ENCODE assay signal across 20 mouse cellular contexts in the genomic region with DNA sequence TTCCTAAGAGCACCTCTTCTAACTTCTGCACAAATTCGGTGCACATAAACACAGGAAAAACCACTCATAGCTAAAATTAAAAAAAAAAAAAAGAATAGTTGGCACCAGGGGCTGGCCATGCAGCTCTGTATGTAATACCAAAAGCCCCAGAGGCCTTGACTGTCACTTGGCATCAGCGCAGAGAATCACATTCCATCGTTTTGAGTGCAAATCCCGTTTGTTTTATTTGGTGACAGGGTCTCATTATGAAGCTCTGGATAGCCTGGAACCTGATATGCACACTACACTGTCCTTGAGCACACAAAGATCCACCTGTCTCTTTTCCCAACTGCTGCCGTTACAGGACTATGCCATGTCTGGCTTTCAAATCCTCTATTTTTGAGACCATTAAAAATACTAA. TPM values are rescaled to one million over a fixed set of nuclear protein-coding genes. Genes with fewer than 3 reads are reported as not detected.
A peak's percentile ranks its signal among the peaks of the same experiment; 100 is the strongest.
DNase-seq lines count a peak whose midpoint lies in the region; ATAC-seq and TF ChIP-seq lines count a peak whose summit lies in the region.
"Had no signal": no experiment of that assay in that cellular context is flagged by ENCODE, and none has a peak within 500 bp of the region (broad histone marks: within the 10 kb centered on the region; RNA-seq: fewer than 3 reads in every experiment).

No protein-coding gene starts in this region.

- H3K4me1 ChIP-seq in cerebellum, adult 2 months (ENCODE audit: control insufficient read depth, insufficient read depth, low read length), result peaks cover 6% of the 10 kb centered on the region
- no peaks in the 10 kb centered on the region for H3K4me1 ChIP-seq in hindbrain, postnatal 0 days (ENCODE audit: insufficient read depth, low read length)
- H3K4me1 ChIP-seq in neural tube, embryonic 15.5 days, result peaks cover 37% of the 10 kb centered on the region

- DNase-seq in cerebellum, adult 2 months, result no peak
- no peak for DNase-seq in cerebellum, adult 11 months
- DNase-seq in layer of hippocampus, adult 2 months (ENCODE audit: low spot score in 2 of 2), result no peak
- no peak for DNase-seq in layer of hippocampus, postnatal 14 days (ENCODE audit: low spot score in 2 of 2)
- DNase-seq in hindbrain, postnatal 0 days (ENCODE audit: low spot score), result no peak
- DNase-seq in B cell, adult 2 months, result no peak
- DNase-seq in spleen, postnatal 10 days (ENCODE audit: low spot score in 2 of 2), result no peak
- DNase-seq: adrenal gland, postnatal 10 days; cerebellum, postnatal 36 days; gastrocnemius, adult 2 months; heart, adult 18-20 months; layer of hippocampus, adult 9-11 months; lung, adult 2 months; lung, postnatal 4 days had no signal

- H3K9me3 ChIP-seq in hindbrain, postnatal 0 days (ENCODE audit: low read length), result no peaks in the 10 kb centered on the region
- H3K9me3 ChIP-seq in neural tube, embryonic 15.5 days (replicated peaks), result no peaks in the 10 kb centered on the region
- H3K9me3 ChIP-seq: embryonic facial prominence, embryonic 12.5 days had no signal

- H3K4me3 ChIP-seq in cerebellum, adult 2 months (replicated peaks; ENCODE audit: insufficient read depth, low read depth, low read length), result no peak overlapping the region
- H3K4me3 ChIP-seq in layer of hippocampus, adult 2 months, result no peak overlapping the region
- H3K4me3 ChIP-seq in hindbrain, postnatal 0 days (ENCODE audit: low read length), result no peak overlapping the region
- 0 out of 2 replicates have a peak overlapping the region, but pooled peaks have one; percentile 57 for H3K4me3 ChIP-seq in neural tube, embryonic 15.5 days (replicated peaks)
- H3K4me3 ChIP-seq: embryonic facial prominence, embryonic 12.5 days; gastrocnemius, adult 2 months had no signal

- TF ChIP-seq POLR2A in cerebellum, adult 2 months (IDR thresholded peaks at IDR 0.05; ENCODE audit: borderline replicate concordance, insufficient read depth, low read length), result no peak

- H3K27me3 ChIP-seq in cerebellum, adult 2 months (ENCODE audit: control insufficient read depth, insufficient read depth, low read length), result no peaks in the 10 kb centered on the region
- H3K27me3 ChIP-seq in hindbrain, postnatal 0 days (ENCODE audit: insufficient read depth, low read length), result no peaks in the 10 kb centered on the region
- H3K27me3 ChIP-seq in neural tube, embryonic 15.5 days (replicated peaks), result no peaks in the 10 kb centered on the region

- ATAC-seq in hindbrain, postnatal 0 days, result no peak
- ATAC-seq in neural tube, embryonic 15.5 days (ENCODE audit: low FRiP score), result no peak
- ATAC-seq: inflammation-experienced regulatory T-cells, adult 6 months had no signal

- H3K9ac ChIP-seq in hindbrain, postnatal 0 days (replicated peaks; ENCODE audit: low read length), result no peak overlapping the region
- peak overlapping the region; percentile 89 for H3K9ac ChIP-seq in neural tube, embryonic 15.5 days (replicated peaks)
- H3K9ac ChIP-seq: embryonic facial prominence, embryonic 12.5 days had no signal

- no peaks in the 10 kb centered on the region for H3K36me3 ChIP-seq in hindbrain, postnatal 0 days (ENCODE audit: insufficient read depth, low read length)
- no peaks in the 10 kb centered on the region for H3K36me3 ChIP-seq in neural tube, embryonic 15.5 days
- H3K36me3 ChIP-seq: embryonic facial prominence, embryonic 12.5 days had no signal

- WGBS in cerebellum, adult 2 months, result 33% methylated on average over 5 of the region's 5 CpGs
- 38% methylated on average over 5 of the region's 5 CpGs for WGBS in hindbrain, postnatal 0 days
- 50% methylated on average over 5 of the region's 5 CpGs for WGBS in neural tube, embryonic 15.5 days

- H3K27ac ChIP-seq in cerebellum, adult 2 months (ENCODE audit: insufficient read depth, low read length), result peak overlapping the region; percentile 49; the same call in 1 of the 2 replicates
- peak overlapping the region; percentile 98; the same call in 1 of the 2 replicates for H3K27ac ChIP-seq in layer of hippocampus, adult 2 months
- peak overlapping the region; percentile 97 for H3K27ac ChIP-seq in hindbrain, postnatal 0 days
- H3K27ac ChIP-seq in neural tube, embryonic 15.5 days (replicated peaks), result peak overlapping the region; percentile 98
- H3K27ac ChIP-seq: embryonic facial prominence, embryonic 12.5 days; gastrocnemius, adult 2 months; kidney, postnatal 0 days had no signal

- no peak for TF ChIP-seq CTCF in cerebellum, adult 2 months (IDR thresholded peaks at IDR 0.05; ENCODE audit: borderline replicate concordance, insufficient read depth, low read depth, low read length)
- no peak for TF ChIP-seq CTCF in layer of hippocampus, adult 2 months (conservative IDR thresholded peaks at IDR 0.05)
- no peak for TF ChIP-seq CTCF in hindbrain, postnatal 0 days (IDR thresholded peaks at IDR 0.05; ENCODE audit: low read depth)

- peak overlapping the region; percentile 68 for H3K4me2 ChIP-seq in hindbrain, postnatal 0 days (ENCODE audit: low read depth, low read length)
- H3K4me2 ChIP-seq in neural tube, embryonic 15.5 days, result peak overlapping the region; percentile 63
- H3K4me2 ChIP-seq: embryonic facial prominence, embryonic 12.5 days had no signal

RNA-seq across cellular contexts. Expression of a gene that starts 2.5 kb away (rescaled TPM):
- polyA plus RNA-seq in cerebellum, adult 2 months (2012; rRNA removed), result 154 and 186 TPM in 2 replicates
- 100 to 1,000 TPM in 1 of 2 experiments, 10 to 100 TPM in 1; 91.3 to 103 TPM for total RNA-seq in layer of hippocampus, adult 2 months (2021)
- 100 to 1,000 TPM; 117 to 123 TPM for total RNA-seq in layer of hippocampus, postnatal 14 days (2021)
- 625 and 1,276 TPM in 2 replicates for total RNA-seq in hindbrain, postnatal 0 days (2014; rRNA removed)
- 103 and 109 TPM in 2 replicates for polyA plus RNA-seq in hindbrain, postnatal 0 days (2015; fragmentation: Nextera tagmentation; extraction: Ambion mirVana)
- polyA plus RNA-seq in neural tube, embryonic 15.5 days (2015; fragmentation: Nextera tagmentation; extraction: Ambion mirVana), result 184 and 262 TPM in 2 replicates
- total RNA-seq: CH12.LX; gastrocnemius, adult 2 months had no signal
- polyA plus RNA-seq: liver, adult 2 months had no signal

RNA-seq across cellular contexts. Expression of a gene that starts 3.3 kb away (rescaled TPM):
- 41.3 and 43.2 TPM in 2 replicates for polyA plus RNA-seq in cerebellum, adult 2 months (2012; rRNA removed)
- total RNA-seq in layer of hippocampus, adult 2 months (2021), result 10 to 100 TPM; 66.0 to 69.3 TPM
- 10 to 100 TPM; 59.7 to 62.5 TPM for total RNA-seq in layer of hippocampus, postnatal 14 days (2021)
- 218 and 236 TPM in 2 replicates for total RNA-seq in hindbrain, postnatal 0 days (2014; rRNA removed)
- 49.6 and 53.3 TPM in 2 replicates for polyA plus RNA-seq in hindbrain, postnatal 0 days (2015; fragmentation: Nextera tagmentation; extraction: Ambion mirVana)
- 66.5 and 86.3 TPM in 2 replicates for polyA plus RNA-seq in neural tube, embryonic 15.5 days (2015; fragmentation: Nextera tagmentation; extraction: Ambion mirVana)

RNA-seq across cellular contexts. Expression of a gene that starts 3.3 kb away (rescaled TPM):
- polyA plus RNA-seq in cerebellum, adult 2 months (2012; rRNA removed), result 3.5 and 4.8 TPM in 2 replicates
- 1 to 10 TPM; 5.3 to 6.5 TPM for total RNA-seq in layer of hippocampus, adult 2 months (2021)
- total RNA-seq in layer of hippocampus, postnatal 14 days (2021), result 1 to 10 TPM; 3.8 to 4.0 TPM
- 2.8 and 4.3 TPM in 2 replicates for total RNA-seq in hindbrain, postnatal 0 days (2014; rRNA removed)
- 0.55 and 0.74 TPM in 2 replicates for polyA plus RNA-seq in hindbrain, postnatal 0 days (2015; fragmentation: Nextera tagmentation; extraction: Ambion mirVana)
- polyA plus RNA-seq in neural tube, embryonic 15.5 days (2015; fragmentation: Nextera tagmentation; extraction: Ambion mirVana), result 1.1 TPM in 2 replicates

RNA-seq across cellular contexts. Expression of a gene that starts 12.5 kb away (rescaled TPM):
- 578 and 589 TPM in 2 replicates for polyA plus RNA-seq in cerebellum, adult 2 months (2012; rRNA removed)
- total RNA-seq in layer of hippocampus, adult 2 months (2021), result 100 to 1,000 TPM; 462 to 508 TPM
- 100 to 1,000 TPM; 501 to 506 TPM for total RNA-seq in layer of hippocampus, postnatal 14 days (2021)
- total RNA-seq in hindbrain, postnatal 0 days (2014; rRNA removed), result 975 and 1,069 TPM in 2 replicates
- polyA plus RNA-seq in hindbrain, postnatal 0 days (2015; fragmentation: Nextera tagmentation; extraction: Ambion mirVana), result 649 and 670 TPM in 2 replicates
- polyA plus RNA-seq in neural tube, embryonic 15.5 days (2015; fragmentation: Nextera tagmentation; extraction: Ambion mirVana), result 559 and 636 TPM in 2 replicates

RNA-seq across cellular contexts. Expression of a gene that starts 26.7 kb away (rescaled TPM):
- 25.3 and 27.5 TPM in 2 replicates for polyA plus RNA-seq in cerebellum, adult 2 months (2012; rRNA removed)
- total RNA-seq in layer of hippocampus, adult 2 months (2021), result 10 to 100 TPM; 32.5 to 35.5 TPM
- 10 to 100 TPM; 25.5 to 27.9 TPM for total RNA-seq in layer of hippocampus, postnatal 14 days (2021)
- 31.7 and 31.8 TPM in 2 replicates for total RNA-seq in hindbrain, postnatal 0 days (2014; rRNA removed)
- 14.1 and 15.9 TPM in 2 replicates for polyA plus RNA-seq in hindbrain, postnatal 0 days (2015; fragmentation: Nextera tagmentation; extraction: Ambion mirVana)
- polyA plus RNA-seq in neural tube, embryonic 15.5 days (2015; fragmentation: Nextera tagmentation; extraction: Ambion mirVana), result 22.2 and 22.5 TPM in 2 replicates
